Mouse (Mus musculus): ENCODE results near the gene Hsp90aa1. TPM values are rescaled to one million over a fixed set of nuclear protein-coding genes. Genes with fewer than 3 reads are reported as not detected.

Hsp90aa1 gene
- polyA plus RNA-seq, 1 experiment from 2014 or later: 694 TPM

GRCm38 (mm10) chr12:110681878-110682277 is 20.6 kb downstream of the Hsp90aa1 start:
- Histone ChIP-seq H3K4me2 (ENCODE audit: low read depth, low read length) (no peak overlapping the region), H3K27ac (ENCODE audit: low read length) (no peak overlapping the region), H3K9ac (ENCODE audit: low read length) (no peak overlapping the region), H3K4me3 (ENCODE audit: low read length) (no peak overlapping the region), H3K36me3 (ENCODE audit: control insufficient read depth, insufficient read depth) (peaks cover 3% of the 10 kb centered on the region; the same call in 1 of the 2 replicates), H3K9me3 (replicated peaks; ENCODE audit: control insufficient read depth, low read length) (no peaks in the 10 kb centered on the region), H3K27me3 (ENCODE audit: control insufficient read depth, insufficient read depth, low read length) (no peaks in the 10 kb centered on the region), H3K4me1 (ENCODE audit: control insufficient read depth, insufficient read depth, low read length) (peaks cover 6% of the 10 kb centered on the region)
- ATAC-seq (replicated peaks; ENCODE audit: extremely low read depth, insufficient read depth, low FRiP score): no peak
- WGBS: 53% methylated on average over 3 of the region's 3 CpGs

GRCm38 (mm10) chr12:110681191-110681590 is 21.3 kb downstream of the Hsp90aa1 start:
- H3K36me3 ChIP-seq (ENCODE audit: control insufficient read depth, insufficient read depth): no peaks in the 10 kb centered on the region
- WGBS: 18% methylated on average over 7 of the region's 7 CpGs
- no peaks in the 10 kb centered on the region for H3K27me3 ChIP-seq (ENCODE audit: control insufficient read depth, insufficient read depth, low read length)
- no peak overlapping the region for H3K4me2 ChIP-seq (ENCODE audit: low read depth, low read length)
- H3K9ac ChIP-seq (ENCODE audit: low read length): 0 out of 2 replicates have a peak overlapping the region, but pooled peaks have one; percentile 33
- peak overlapping the region; percentile 13; the same call in 1 of the 2 replicates for H3K27ac ChIP-seq (ENCODE audit: low read length)
- no peaks in the 10 kb centered on the region for H3K9me3 ChIP-seq (replicated peaks; ENCODE audit: control insufficient read depth, low read length)
- no peak for ATAC-seq (replicated peaks; ENCODE audit: extremely low read depth, insufficient read depth, low FRiP score)
- peaks cover 6% of the 10 kb centered on the region for H3K4me1 ChIP-seq (ENCODE audit: control insufficient read depth, insufficient read depth, low read length)
- H3K4me3 ChIP-seq (ENCODE audit: low read length): no peak overlapping the region

GRCm38 (mm10) chr12:110674243-110674642 is 28.3 kb downstream of the Hsp90aa1 start:
- H3K36me3 ChIP-seq (ENCODE audit: control insufficient read depth, insufficient read depth): peaks cover 5% of the 10 kb centered on the region; the same call in 1 of the 2 replicates
- H3K4me3 ChIP-seq (ENCODE audit: low read length): no peak overlapping the region
- H3K4me2 ChIP-seq (ENCODE audit: low read depth, low read length): no peak overlapping the region
- no peak overlapping the region for H3K27ac ChIP-seq (ENCODE audit: low read length)
- no peaks in the 10 kb centered on the region for H3K4me1 ChIP-seq (ENCODE audit: control insufficient read depth, insufficient read depth, low read length)
- no peak for ATAC-seq (replicated peaks; ENCODE audit: extremely low read depth, insufficient read depth, low FRiP score)
- WGBS: 53% methylated on average over 5 of the region's 5 CpGs
- no peaks in the 10 kb centered on the region for H3K9me3 ChIP-seq (replicated peaks; ENCODE audit: control insufficient read depth, low read length)
- no peak overlapping the region for H3K9ac ChIP-seq (ENCODE audit: low read length)
- H3K27me3 ChIP-seq (ENCODE audit: control insufficient read depth, insufficient read depth, low read length): no peaks in the 10 kb centered on the region

GRCm38 (mm10) chr12:110667466-110668077 is 35.0 kb downstream of the Hsp90aa1 start:
- no peak overlapping the region for H3K27ac ChIP-seq (ENCODE audit: low read length)
- no peak for ATAC-seq (replicated peaks; ENCODE audit: extremely low read depth, insufficient read depth, low FRiP score)
- peaks cover 58% of the 10 kb centered on the region for H3K36me3 ChIP-seq (ENCODE audit: control insufficient read depth, insufficient read depth)
- no peak overlapping the region for H3K4me3 ChIP-seq (ENCODE audit: low read length)
- H3K27me3 ChIP-seq (ENCODE audit: control insufficient read depth, insufficient read depth, low read length): no peaks in the 10 kb centered on the region
- WGBS: 80% methylated on average over 13 of the region's 13 CpGs
- no peaks in the 10 kb centered on the region for H3K9me3 ChIP-seq (replicated peaks; ENCODE audit: control insufficient read depth, low read length)
- no peaks in the 10 kb centered on the region for H3K4me1 ChIP-seq (ENCODE audit: control insufficient read depth, insufficient read depth, low read length)
- H3K9ac ChIP-seq (ENCODE audit: low read length): no peak overlapping the region
- H3K4me2 ChIP-seq (ENCODE audit: low read depth, low read length): no peak overlapping the region

GRCm38 (mm10) chr12:110661746-110662145 is 40.8 kb downstream of the Hsp90aa1 start:
- no peak overlapping the region for H3K27ac ChIP-seq (ENCODE audit: low read length)
- H3K4me1 ChIP-seq (ENCODE audit: control insufficient read depth, insufficient read depth, low read length): no peaks in the 10 kb centered on the region
- H3K9me3 ChIP-seq (replicated peaks; ENCODE audit: control insufficient read depth, low read length): no peaks in the 10 kb centered on the region
- H3K4me3 ChIP-seq (ENCODE audit: low read length): no peak overlapping the region
- H3K4me2 ChIP-seq (ENCODE audit: low read depth, low read length): no peak overlapping the region
- peaks cover 93% of the 10 kb centered on the region for H3K36me3 ChIP-seq (ENCODE audit: control insufficient read depth, insufficient read depth)
- H3K9ac ChIP-seq (ENCODE audit: low read length): no peak overlapping the region
- no peak for ATAC-seq (replicated peaks; ENCODE audit: extremely low read depth, insufficient read depth, low FRiP score)
- 92% methylated on average over 14 of the region's 14 CpGs for WGBS
- H3K27me3 ChIP-seq (ENCODE audit: control insufficient read depth, insufficient read depth, low read length): no peaks in the 10 kb centered on the region

- no peaks in the 10 kb centered on the region for H3K4me1 ChIP-seq (ENCODE audit: control insufficient read depth, insufficient read depth, low read length)
- no peak overlapping the region for H3K9ac ChIP-seq (ENCODE audit: low read length)
- no peak for ATAC-seq (replicated peaks; ENCODE audit: extremely low read depth, insufficient read depth, low FRiP score)
- peaks cover 92% of the 10 kb centered on the region for H3K36me3 ChIP-seq (ENCODE audit: control insufficient read depth, insufficient read depth)
- no peak overlapping the region for H3K27ac ChIP-seq (ENCODE audit: low read length)
- no peak overlapping the region for H3K4me3 ChIP-seq (ENCODE audit: low read length)
- no peak overlapping the region for H3K4me2 ChIP-seq (ENCODE audit: low read depth, low read length)
- 96% methylated on average over 17 of the region's 17 CpGs for WGBS
- H3K27me3 ChIP-seq (ENCODE audit: control insufficient read depth, insufficient read depth, low read length): no peaks in the 10 kb centered on the region
- no peaks in the 10 kb centered on the region for H3K9me3 ChIP-seq (replicated peaks; ENCODE audit: control insufficient read depth, low read length)
Observed at GRCm38 (mm10) chr12:110651464-110651863, 51.1 kb downstream of the Hsp90aa1 start.

- Histone ChIP-seq H3K4me2 (ENCODE audit: low read depth, low read length) (no peak overlapping the region), H3K9me3 (replicated peaks; ENCODE audit: control insufficient read depth, low read length) (no peaks in the 10 kb centered on the region), H3K36me3 (ENCODE audit: control insufficient read depth, insufficient read depth) (peaks cover 86% of the 10 kb centered on the region), H3K27me3 (ENCODE audit: control insufficient read depth, insufficient read depth, low read length) (no peaks in the 10 kb centered on the region), H3K27ac (ENCODE audit: low read length) (no peak overlapping the region), H3K9ac (ENCODE audit: low read length) (no peak overlapping the region), H3K4me3 (ENCODE audit: low read length) (no peak overlapping the region), H3K4me1 (ENCODE audit: control insufficient read depth, insufficient read depth, low read length) (no peaks in the 10 kb centered on the region)
- no peak for ATAC-seq (replicated peaks; ENCODE audit: extremely low read depth, insufficient read depth, low FRiP score)
- 75% methylated on average over 8 of the region's 8 CpGs for WGBS
Observed at GRCm38 (mm10) chr12:110650241-110650641, 52.3 kb downstream of the Hsp90aa1 start.

Small RNAs within 50 kb of the gene (microRNA-seq; reads per million reads assigned to microRNA genes)
- not detected for gene Gm27299

Other genes with a start within 250 kb of the Hsp90aa1 start
- 40.6 and 42.1 TPM in 2 replicates for gene Dync1h1, start 101.3 kb downstream of the Hsp90aa1 start, polyA plus RNA-seq (2015; fragmentation: Nextera tagmentation; extraction: Ambion mirVana)
- not detected in 2 replicates for gene 1700001K19Rik, start 20.1 kb downstream of the Hsp90aa1 start, polyA plus RNA-seq (2015; fragmentation: Nextera tagmentation; extraction: Ambion mirVana)
- gene Wdr20, start 35.2 kb upstream of the Hsp90aa1 start, polyA plus RNA-seq (2015; fragmentation: Nextera tagmentation; extraction: Ambion mirVana): 15.8 and 18.0 TPM in 2 replicates
- gene Mok, start 138.2 kb upstream of the Hsp90aa1 start, polyA plus RNA-seq (2015; fragmentation: Nextera tagmentation; extraction: Ambion mirVana): 3.9 and 4.2 TPM in 2 replicates
- gene Zfp839, start 147.5 kb upstream of the Hsp90aa1 start, polyA plus RNA-seq (2015; fragmentation: Nextera tagmentation; extraction: Ambion mirVana): 4.9 and 5.1 TPM in 2 replicates
- gene Cinp, start 186.4 kb upstream of the Hsp90aa1 start, polyA plus RNA-seq (2015; fragmentation: Nextera tagmentation; extraction: Ambion mirVana): 63.1 and 64.7 TPM in 2 replicates
- 2.2 and 3.1 TPM in 2 replicates for gene Tecpr2, start 186.5 kb upstream of the Hsp90aa1 start, polyA plus RNA-seq (2015; fragmentation: Nextera tagmentation; extraction: Ambion mirVana)

Data from heart, embryonic 16.5 days (tissue).